Mouse (Mus musculus) yolk sac, embryonic 10.5 days (tissue): ENCODE data around the gene Afdn.
A peak's percentile ranks its signal among the peaks of the same experiment; 100 is the strongest.
"Not testable (repeated sequence)": the region's sequence is repeated elsewhere in the genome, so short reads cannot be mapped to it uniquely, and the experiment has no call there.

ENCODE experiments used
- DNase-seq: peaks from one replicate; pipeline ENCODE4 v3.0.0-alpha.2; 2017; ENCODE audit warnings: low spot score

Afdn gene

DNA sequence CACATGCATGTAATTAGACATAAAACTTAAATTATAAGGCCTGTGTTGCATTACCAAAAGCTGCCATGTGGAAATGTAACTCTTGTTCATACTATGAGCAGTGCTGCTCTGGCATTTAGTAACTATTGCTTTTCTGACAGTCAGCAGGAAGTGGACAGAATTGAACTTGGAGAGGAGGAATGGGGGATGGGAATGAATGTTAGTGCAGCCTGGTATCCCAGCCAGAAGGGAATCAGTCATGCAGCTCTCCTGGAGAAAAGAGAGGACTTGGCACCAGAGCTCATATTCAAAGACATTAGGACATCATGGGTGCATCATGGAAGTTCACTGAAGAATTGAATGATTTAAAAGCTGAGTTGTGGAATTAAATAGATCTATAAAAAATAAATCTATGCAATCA, 117.1 kb downstream of the Afdn start:
- DNase-seq = no peak

GRCm38 (mm10) chr17:13879731-13880130, 119.4 kb downstream of the Afdn start:
- DNase-seq = no peak

- no peak for DNase-seq
Measured at GRCm38 (mm10) chr17:13883540-13883939, 123.2 kb downstream of the Afdn start.

GRCm38 (mm10) chr17:13889818-13890434, 129.6 kb downstream of the Afdn start:
- DNase-seq = no peak

GRCm38 (mm10) chr17:13890932-13891331, 130.6 kb downstream of the Afdn start:
- no peak for DNase-seq

DNA sequence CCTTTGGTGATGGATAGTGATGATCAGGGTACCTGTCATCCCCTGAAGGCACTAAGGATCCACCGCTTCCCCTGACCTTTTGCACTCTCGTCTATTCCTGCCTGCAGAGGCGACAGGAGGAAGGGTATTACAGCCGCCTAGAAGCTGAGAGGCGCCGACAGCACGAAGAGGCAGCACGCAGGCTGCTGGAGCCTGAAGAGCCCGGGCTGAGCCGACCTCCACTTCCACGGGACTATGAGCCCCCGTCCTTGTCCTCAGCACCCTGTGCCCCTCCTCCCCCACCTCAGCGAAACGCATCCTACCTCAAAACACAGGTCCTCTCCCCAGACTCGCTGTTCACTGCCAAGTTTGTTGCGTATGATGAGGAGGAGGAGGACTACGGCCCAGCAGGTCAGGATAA, 138.5 kb downstream of the Afdn start:
- no peak for DNase-seq

DNA sequence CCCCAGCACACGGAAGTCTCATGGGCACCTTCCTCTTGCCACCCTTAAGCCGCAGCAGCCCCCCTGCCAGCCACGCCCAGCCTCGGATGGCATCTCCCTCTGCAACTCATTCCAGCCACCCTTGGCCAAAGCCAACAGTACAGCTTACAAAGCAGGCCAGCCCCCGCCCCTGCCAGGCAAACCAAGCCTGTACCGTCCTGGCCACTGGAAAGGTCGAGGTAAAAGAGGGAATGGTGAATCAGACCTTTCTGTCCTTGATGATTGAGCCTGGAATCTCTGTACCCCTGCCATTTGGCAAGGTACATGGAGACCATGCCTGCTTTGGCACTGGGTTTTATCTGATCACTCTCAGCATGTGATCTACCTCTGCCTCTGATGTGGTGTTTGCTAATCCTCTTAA, 138.9 kb downstream of the Afdn start:
- no peak for DNase-seq

DNA sequence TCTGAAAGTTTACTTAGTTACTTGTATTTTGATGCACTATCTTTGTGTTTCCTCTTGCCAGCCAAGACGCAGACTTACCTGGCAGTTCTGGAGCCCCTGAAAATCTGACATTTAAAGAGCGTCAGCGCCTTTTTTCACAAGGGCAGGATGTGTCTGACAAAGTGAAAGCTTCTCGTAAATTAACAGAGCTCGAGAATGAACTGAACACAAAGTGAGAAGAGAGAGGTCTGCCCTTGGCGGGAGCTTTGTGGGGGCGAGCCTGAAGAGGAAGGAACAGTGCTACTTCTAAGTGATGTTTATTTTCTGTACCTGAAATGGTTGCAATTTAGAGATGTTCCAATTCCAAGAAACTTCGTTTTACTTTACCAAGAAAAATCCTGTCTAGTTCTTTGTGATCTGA, 143.5 kb downstream of the Afdn start:
- DNase-seq = no peak

DNA sequence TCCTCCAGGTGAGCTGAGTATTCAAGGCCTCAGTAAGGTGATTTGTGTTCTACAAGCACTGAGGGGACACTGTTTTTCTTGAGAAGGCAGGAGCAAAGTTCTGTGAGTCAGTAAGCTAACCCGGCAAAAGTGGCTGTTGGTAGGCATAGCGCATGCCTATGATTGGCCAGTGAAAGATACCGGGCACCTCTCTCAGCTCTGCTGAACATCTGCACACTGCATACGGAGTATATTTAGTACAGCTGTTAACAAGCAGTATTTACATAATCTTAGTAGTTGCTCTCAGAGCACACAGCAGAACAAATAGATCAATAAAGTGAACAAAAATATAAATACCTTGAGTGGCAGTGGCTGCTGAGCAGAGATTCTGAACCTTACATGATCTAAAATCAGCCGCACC, 146.7 kb downstream of the Afdn start:
- no peak for DNase-seq

- no peak for DNase-seq
Measured at GRCm38 (mm10) chr17:13907681-13908080, 147.3 kb downstream of the Afdn start.

DNA sequence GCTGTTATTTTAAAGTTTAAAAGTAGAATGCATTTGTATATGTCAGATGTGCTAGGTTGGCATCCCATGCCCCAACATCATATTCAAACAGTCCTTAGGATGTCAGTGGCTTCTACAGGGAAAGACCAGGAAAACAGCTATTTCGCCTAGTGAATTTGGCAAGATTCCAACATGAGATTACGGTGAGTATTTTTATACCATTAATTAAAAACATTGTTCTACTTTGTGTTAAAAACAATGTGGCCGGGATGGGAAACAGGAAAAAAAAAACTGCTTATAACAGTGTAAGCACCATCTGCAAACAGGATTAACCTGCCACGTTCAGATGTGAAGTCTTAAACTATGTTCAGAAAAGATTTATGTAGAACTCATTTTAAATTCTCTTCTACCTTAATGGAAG, 153.6 kb downstream of the Afdn start:
- DNase-seq = no peak

- no peak for DNase-seq
Measured at GRCm38 (mm10) chr17:13914531-13914930, 154.2 kb downstream of the Afdn start.

- DNase-seq = peak; percentile 56
Measured at GRCm38 (mm10) chr17:13920771-13921170, 160.4 kb downstream of the Afdn start.

DNA sequence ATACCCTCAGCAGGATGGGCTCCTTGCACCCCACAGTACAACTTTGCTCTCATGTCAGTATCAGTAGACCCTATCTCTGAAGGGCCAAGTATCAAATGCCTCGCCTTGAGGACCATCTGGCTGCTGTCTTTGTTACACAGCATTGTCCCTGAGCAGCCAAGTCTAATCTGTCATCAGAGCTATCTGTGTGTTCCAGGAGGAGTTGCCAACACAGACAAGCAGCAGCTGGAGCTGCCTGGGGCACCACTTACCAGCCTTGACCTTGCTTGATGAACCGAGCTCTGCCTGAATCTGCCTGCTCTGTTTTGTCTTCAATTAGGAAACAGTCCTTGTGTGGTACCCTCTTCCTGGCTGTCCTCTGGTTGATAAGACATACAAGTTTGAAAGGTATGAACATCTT, 163.1 kb downstream of the Afdn start:
- no peak for DNase-seq

GRCm38 (mm10) chr17:13924588-13924987, 164.2 kb downstream of the Afdn start:
- no peak for DNase-seq

DNA sequence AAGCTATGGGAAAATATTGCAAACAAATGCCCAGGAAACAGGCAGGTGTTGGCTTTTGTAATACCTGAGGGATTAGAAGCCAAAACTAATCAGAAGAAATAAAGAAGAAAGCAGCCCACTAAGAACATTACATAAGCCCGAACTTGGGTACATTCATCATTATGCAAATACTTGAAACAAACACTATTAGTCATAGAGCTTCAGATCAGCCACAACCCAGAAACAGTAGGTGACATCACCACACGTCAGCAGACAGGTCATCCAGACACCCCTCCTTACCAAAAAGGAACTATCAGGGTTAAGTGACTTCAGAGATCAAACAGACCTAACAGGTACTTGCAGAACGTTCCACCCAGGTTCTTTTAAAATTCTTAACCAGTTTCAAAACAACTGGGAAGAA, 165.6 kb downstream of the Afdn start:
- no peak for DNase-seq

DNA sequence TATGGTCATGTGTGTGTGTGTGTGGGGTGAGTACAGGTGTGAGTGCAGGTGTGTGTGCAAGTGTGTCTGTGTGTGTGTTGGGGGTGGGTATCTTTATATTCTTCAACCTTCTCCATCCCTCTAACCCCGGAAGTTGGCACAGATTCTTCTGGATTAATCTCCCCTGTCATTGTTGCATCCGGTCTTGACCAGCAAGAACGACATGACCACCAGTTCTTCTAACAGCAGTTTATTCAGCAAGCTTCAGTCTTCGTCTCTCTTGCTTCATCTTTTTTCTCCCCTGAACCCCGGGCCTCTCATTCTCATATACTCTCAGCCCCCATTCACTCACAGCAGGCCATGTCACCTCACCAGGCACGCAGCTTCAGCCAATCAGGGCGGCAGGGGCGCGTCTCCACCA, 170.1 kb downstream of the Afdn start:
- no peak for DNase-seq

DNA sequence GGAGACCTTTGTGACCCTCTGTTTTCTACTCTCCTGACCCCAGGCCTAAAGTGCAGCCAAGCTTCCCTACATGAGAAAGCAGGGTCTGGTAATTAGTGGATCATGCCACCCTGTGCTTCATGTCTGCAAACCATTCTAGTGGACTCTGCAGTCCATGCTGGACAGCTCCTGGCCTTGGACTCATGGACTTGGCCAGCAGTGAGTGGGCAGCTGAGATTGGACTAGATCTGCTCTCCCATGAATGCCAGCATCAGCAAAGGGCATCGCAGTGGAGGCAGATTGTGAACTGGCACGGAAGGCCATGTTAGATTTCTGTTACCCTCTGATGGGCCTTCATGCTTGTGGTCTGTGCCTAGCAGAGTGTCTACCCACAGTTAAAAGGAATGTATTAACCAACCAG, 175.0 kb downstream of the Afdn start:
- not testable (repeated sequence) for DNase-seq

- no peak for DNase-seq
Measured at GRCm38 (mm10) chr17:13937787-13938186, 177.4 kb downstream of the Afdn start.

- DNase-seq = no peak
Measured at GRCm38 (mm10) chr17:13938652-13939051, 178.3 kb downstream of the Afdn start.

GRCm38 (mm10) chr17:13939231-13939630, 178.9 kb downstream of the Afdn start:
- DNase-seq = not testable (repeated sequence)

DNA sequence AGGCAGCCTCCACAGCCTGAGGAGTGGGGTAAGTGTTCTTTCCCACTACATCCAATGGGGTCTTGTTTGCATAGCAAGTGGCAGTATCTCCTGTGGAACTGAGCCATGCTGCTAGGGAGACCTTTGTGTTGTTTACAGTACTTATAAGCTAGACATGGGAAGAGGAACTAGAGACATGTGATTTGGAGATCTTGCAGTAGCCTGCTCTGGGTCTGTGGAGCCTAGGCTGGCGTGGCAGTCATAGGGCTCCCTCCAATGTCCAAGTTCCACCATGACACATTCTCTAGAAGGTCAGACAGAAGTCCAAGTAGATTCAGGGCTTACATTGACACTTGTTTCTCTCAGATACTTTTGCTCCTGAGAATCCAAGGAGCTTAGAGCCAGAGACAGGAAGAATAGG, 180.1 kb downstream of the Afdn start:
- no peak for DNase-seq

- not testable (repeated sequence) for DNase-seq
Measured at GRCm38 (mm10) chr17:13948073-13948472, 187.7 kb downstream of the Afdn start, which contains the start of gene Gm7168. Gene Gm7168, plus strand, starts transcription at chr17:13948373.

GRCm38 (mm10) chr17:13951570-13951969, 191.2 kb downstream of the Afdn start:
- DNase-seq = not testable (repeated sequence)
